Mouse (Mus musculus) brain, adult 2 months (tissue): ENCODE results near the gene Snx32.

Experiments
- DNase-seq: peaks from one replicate; pipeline ENCODE4 v3.0.0; 2011; ENCODE audit warnings: low read depth, low spot score

The Snx32 gene

GRCm38 (mm10) chr19:5457746-5458442 is 52.4 kb downstream of the Snx32 start, which contains the start of gene Ccdc85b:
Ccdc85b (minus strand) TSS chr19:5457894.
- DNase-seq, result peak; percentile 52

GRCm38 (mm10) chr19:5456922-5457745 is 53.2 kb downstream of the Snx32 start:
- DNase-seq, result peak; percentile 98

GRCm38 (mm10) chr19:5456241-5456921 is 54.0 kb downstream of the Snx32 start:
- DNase-seq, result peak; percentile 31

- peak; percentile 31 for DNase-seq
Observed at GRCm38 (mm10) chr19:5455568-5455967, 54.8 kb downstream of the Snx32 start.

GRCm38 (mm10) chr19:5455037-5455436 is 55.3 kb downstream of the Snx32 start:
- DNase-seq, result peak; percentile 7

GRCm38 (mm10) chr19:5451766-5452165 is 58.6 kb downstream of the Snx32 start:
- DNase-seq, result no peak

GRCm38 (mm10) chr19:5449673-5450072 is 60.7 kb downstream of the Snx32 start:
- no peak for DNase-seq

GRCm38 (mm10) chr19:5448354-5449150 is 61.8 kb downstream of the Snx32 start:
- no peak for DNase-seq

GRCm38 (mm10) chr19:5447515-5448353 is 62.6 kb downstream of the Snx32 start, which contains the start of gene Fosl1:
Fosl1 (plus strand) TSS chr19:5447547.
- peak; percentile 77 for DNase-seq

- DNase-seq, result no peak
Observed at GRCm38 (mm10) chr19:5445747-5446146, 64.6 kb downstream of the Snx32 start.

GRCm38 (mm10) chr19:5444954-5445353 is 65.4 kb downstream of the Snx32 start:
- DNase-seq, result no peak

GRCm38 (mm10) chr19:5444371-5444908 is 65.9 kb downstream of the Snx32 start:
- no peak for DNase-seq
